Mouse (Mus musculus) kidney, adult 2 months (tissue): ENCODE data around the gene Tbc1d10a. TPM values are rescaled to one million over a fixed set of nuclear protein-coding genes. Genes with fewer than 3 reads are reported as not detected.

Experiments
- DNase-seq: peaks from one replicate; pipeline ENCODE4 v3.0.0; 2021
- H3K27ac ChIP-seq: fragments of 200-500 bp; 2 replicates; pipeline ENCODE4 v1.5.1; 2012; ENCODE audit warnings: low read depth, low read length, control low read depth, inconsistent platforms; ENCODE audit not compliant: insufficient read depth
- H3K27me3 ChIP-seq: fragments of 200-500 bp; replicated peaks from 2 replicates; pipeline ENCODE4 v1.6.1; 2012; ENCODE audit warnings: mild to moderate bottlenecking, moderate library complexity, low read length, inconsistent platforms; ENCODE audit not compliant: control insufficient read depth, insufficient read depth
- H3K36me3 ChIP-seq: fragments of 200-500 bp; 2 replicates; pipeline ENCODE4 v1.6.1; 2012; ENCODE audit warnings: mild to moderate bottlenecking, moderate library complexity, low read length, inconsistent platforms; ENCODE audit not compliant: control insufficient read depth, insufficient read depth
- H3K4me1 ChIP-seq: fragments of 200-500 bp; 2 replicates; pipeline ENCODE4 v1.6.1; 2011; ENCODE audit warnings: low read length; ENCODE audit not compliant: control insufficient read depth, insufficient read depth
- H3K4me3 ChIP-seq: fragments of 200-500 bp; 2 replicates; pipeline ENCODE4 v1.5.1; 2011; ENCODE audit warnings: mild to moderate bottlenecking, low read depth, low read length, control low read depth; ENCODE audit not compliant: insufficient read depth
- CTCF ChIP-seq: fragments of 200-500 bp; conservative IDR thresholded peaks from 2 replicates; pipeline ENCODE4 v1.5.1; 2011; ENCODE audit warnings: low read depth, mild to moderate bottlenecking, control low read depth, low read length, moderate library complexity, mixed read lengths; ENCODE audit not compliant: insufficient read depth, insufficient read length
- POLR2A ChIP-seq: fragments of 200-500 bp; IDR thresholded peaks from one replicate; pipeline ENCODE4 v1.6.1; 2011; ENCODE audit warnings: low read depth, low read length, control low read depth
- WGBS: fragments of 180-500 bp; shearing (Covaris S2); methylation state at CpG from one replicate; pipeline ENCODE4 v1.1.7; 2018; 5-methylcytosine and 5-hydroxymethylcytosine counted together
- polyA plus RNA-seq: library from polyadenylated mRNA; depleted of rRNA; stranded (reverse); fragments of >200 nt; gene quantifications from 2 replicates; pipeline ENCODE4 v1.2.3, GENCODE M21; 2012

The Tbc1d10a gene
- polyA plus RNA-seq, 1 experiment, result 91.4 TPM

- no peaks in the 10 kb centered on the region for H3K4me1 ChIP-seq
- H3K36me3 ChIP-seq, result no peaks in the 10 kb centered on the region
- no peak overlapping the region for H3K4me3 ChIP-seq
- H3K27me3 ChIP-seq, result no peaks in the 10 kb centered on the region
- 75% methylated on average over 5 of the region's 5 CpGs for WGBS
- H3K27ac ChIP-seq, result peak overlapping the region; percentile 71
- TF ChIP-seq POLR2A (no peak), CTCF (no peak)
- DNase-seq, result peak; percentile 81
Measured at GRCm38 (mm10) chr11:4148120-4148519, 38.5 kb upstream of the Tbc1d10a start.

GRCm38 (mm10) chr11:4148536-4149156, 37.9 kb upstream of the Tbc1d10a start:
- DNase-seq, result no peak
- no peak overlapping the region for H3K4me3 ChIP-seq
- H3K27me3 ChIP-seq, result no peaks in the 10 kb centered on the region
- TF ChIP-seq POLR2A (no peak), CTCF (no peak)
- H3K36me3 ChIP-seq, result no peaks in the 10 kb centered on the region
- H3K27ac ChIP-seq, result peak overlapping the region; percentile 71
- H3K4me1 ChIP-seq, result no peaks in the 10 kb centered on the region
- WGBS, result 57% methylated on average over 9 of the region's 9 CpGs

DNA sequence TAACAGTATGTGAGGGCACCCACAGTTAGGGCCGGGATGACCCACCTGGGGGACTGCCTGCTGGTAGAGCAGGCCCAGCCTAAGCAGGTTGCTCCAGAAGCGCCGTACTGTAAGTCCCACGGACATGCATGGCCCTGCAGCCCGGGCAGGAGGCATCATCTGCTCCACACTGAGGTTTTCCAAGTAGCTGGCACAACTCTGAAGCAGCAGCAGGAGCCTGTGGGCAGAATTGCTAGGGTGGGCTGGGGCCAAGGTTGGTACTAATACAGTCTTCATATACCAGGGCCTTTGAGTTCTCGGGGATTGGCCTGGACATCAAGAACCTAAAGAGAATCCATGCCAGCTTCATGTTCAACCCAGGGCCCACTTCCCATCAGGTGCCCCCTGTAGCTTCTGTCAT, 36.7 kb upstream of the Tbc1d10a start:
- H3K27me3 ChIP-seq, result no peaks in the 10 kb centered on the region
- no peaks in the 10 kb centered on the region for H3K36me3 ChIP-seq
- no peak for TF ChIP-seq POLR2A
- TF ChIP-seq CTCF, result no peak
- no peak for DNase-seq
- 100% methylated on average over 6 of the region's 6 CpGs for WGBS
- H3K27ac ChIP-seq, result no peak overlapping the region
- H3K4me3 ChIP-seq, result no peak overlapping the region
- no peaks in the 10 kb centered on the region for H3K4me1 ChIP-seq

- 93% methylated on average over 7 of the region's 7 CpGs for WGBS
- no peak for TF ChIP-seq CTCF
- no peak for TF ChIP-seq POLR2A
- DNase-seq, result no peak
Measured at GRCm38 (mm10) chr11:4153694-4154093, 32.9 kb upstream of the Tbc1d10a start.

DNA sequence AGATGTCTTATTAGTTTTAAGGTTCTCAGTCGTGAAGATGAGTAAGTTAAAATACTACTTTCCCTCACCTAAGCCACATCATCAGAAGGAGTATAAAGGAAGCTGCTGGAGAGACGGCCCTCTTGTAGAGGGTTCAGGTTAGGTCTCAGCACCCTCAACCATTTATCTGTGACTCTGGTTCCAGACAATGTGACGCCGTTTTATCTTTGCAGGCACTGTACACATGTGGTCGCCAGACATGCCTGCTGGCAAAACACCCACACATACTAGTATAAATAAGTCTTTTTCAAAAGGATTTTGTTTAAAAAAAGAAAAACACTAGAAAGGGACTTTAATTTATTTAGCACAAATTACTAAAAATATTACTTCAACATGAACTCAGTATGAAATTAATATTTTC, 30.9 kb upstream of the Tbc1d10a start:
- H3K4me3 ChIP-seq, result no peak overlapping the region
- H3K27ac ChIP-seq, result no peak overlapping the region
- TF ChIP-seq CTCF (no peak), POLR2A (no peak)
- WGBS, result 88% methylated on average over 5 of the region's 5 CpGs
- no peaks in the 10 kb centered on the region for H3K27me3 ChIP-seq
- no peaks in the 10 kb centered on the region for H3K36me3 ChIP-seq
- DNase-seq, result no peak
- peaks cover 9% of the 10 kb centered on the region; the same call in 1 of the 2 replicates for H3K4me1 ChIP-seq

More at GRCm38 (mm10) chr11:4153694-4154093, 32.9 kb upstream of the Tbc1d10a start:
- no peaks in the 10 kb centered on the region for H3K36me3 ChIP-seq
- H3K27me3 ChIP-seq, result no peaks in the 10 kb centered on the region
- no peaks in the 10 kb centered on the region for H3K4me1 ChIP-seq
- no peak overlapping the region for H3K27ac ChIP-seq
- H3K4me3 ChIP-seq, result no peak overlapping the region

- H3K36me3 ChIP-seq, result peaks cover 1% of the 10 kb centered on the region; the same call in 1 of the 2 replicates
- WGBS, result 59% methylated on average over 3 of the region's 3 CpGs
- H3K27ac ChIP-seq, result no peak overlapping the region
- no peak for TF ChIP-seq POLR2A
- TF ChIP-seq CTCF, result no peak
- H3K27me3 ChIP-seq, result no peaks in the 10 kb centered on the region
- H3K4me1 ChIP-seq, result peaks cover 17% of the 10 kb centered on the region; the same call in 1 of the 2 replicates
- no peak overlapping the region for H3K4me3 ChIP-seq
- peak; percentile 78 for DNase-seq
Measured at GRCm38 (mm10) chr11:4158676-4159075, 27.9 kb upstream of the Tbc1d10a start.

GRCm38 (mm10) chr11:4159808-4160708, 26.5 kb upstream of the Tbc1d10a start, which contains the start of the genes Ccdc157 and Sf3a1:
Gene Ccdc157 (minus strand): TSS chr11:4160293.
Gene Sf3a1 (plus strand): TSS chr11:4160350.
- peak; percentile 96 for DNase-seq
- H3K27ac ChIP-seq, result peak within 1 kb of the TSS; percentile 86
- H3K27me3 ChIP-seq, result no peaks in the 10 kb centered on the region
- H3K4me3 ChIP-seq, result peak within 1 kb of the TSS; percentile 88
- peaks cover 1% of the 10 kb centered on the region; the same call in 1 of the 2 replicates for H3K36me3 ChIP-seq
- TF ChIP-seq CTCF (no peak), POLR2A (peak; percentile 28)
- peaks cover 17% of the 10 kb centered on the region; the same call in 1 of the 2 replicates for H3K4me1 ChIP-seq
- WGBS, result 1% methylated on average over 54 of the region's 54 CpGs
